Mouse (Mus musculus) WW6 (cell line): ENCODE results near the gene Pla2g1b.

Experiments used
- DNase-seq: peaks from one replicate; pipeline ENCODE4 v3.0.0-alpha.2; 2013; ENCODE audit warnings: low read depth, low spot score

Gene Pla2g1b

DNA sequence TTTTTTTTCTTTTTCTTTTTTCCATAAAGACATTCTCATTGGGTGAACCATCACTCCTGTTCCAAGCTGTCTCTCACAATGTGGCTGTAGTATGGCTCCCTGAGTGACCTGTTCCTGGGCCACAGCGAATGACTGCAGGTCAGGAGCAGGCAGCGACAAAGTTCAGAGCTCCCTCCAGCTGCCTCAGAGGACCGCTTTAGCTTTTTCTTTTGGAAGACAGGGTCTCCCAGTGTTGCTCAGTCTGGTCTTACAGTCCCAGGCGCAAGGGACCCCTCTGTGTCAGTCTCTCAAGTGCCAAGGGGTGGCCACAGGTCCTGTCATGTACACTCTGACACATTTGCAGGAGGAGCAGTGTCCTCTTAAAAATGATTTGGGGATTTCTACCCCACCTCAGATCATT is 56.5 kb downstream of the Pla2g1b start:
- DNase-seq, result no peak

DNA sequence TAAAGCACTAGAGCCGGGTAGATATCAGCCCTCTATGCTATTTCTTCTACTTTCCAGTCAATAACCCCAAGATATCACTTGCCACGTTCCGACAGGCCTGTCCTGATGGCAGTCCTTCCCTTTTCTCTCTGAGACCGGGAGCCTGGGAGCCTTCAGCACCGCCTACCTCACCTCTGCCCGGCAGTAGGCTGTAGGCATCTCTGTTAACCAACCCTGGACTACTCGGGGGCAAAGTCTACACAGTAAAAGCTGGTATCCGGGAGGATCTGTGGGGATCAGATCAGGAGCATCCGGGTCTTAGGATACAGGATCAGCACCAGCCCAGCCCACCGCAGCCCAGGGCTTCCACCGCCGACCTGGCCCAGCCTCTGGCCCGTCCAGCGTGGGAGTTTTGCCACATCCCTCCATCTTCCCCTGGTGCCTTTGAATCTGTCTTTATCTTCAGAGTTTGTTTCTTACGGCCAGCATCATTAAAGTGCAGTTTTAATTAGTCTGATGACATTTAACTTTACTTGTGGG is 57.0 kb downstream of the Pla2g1b start:
- DNase-seq, result no peak

DNA sequence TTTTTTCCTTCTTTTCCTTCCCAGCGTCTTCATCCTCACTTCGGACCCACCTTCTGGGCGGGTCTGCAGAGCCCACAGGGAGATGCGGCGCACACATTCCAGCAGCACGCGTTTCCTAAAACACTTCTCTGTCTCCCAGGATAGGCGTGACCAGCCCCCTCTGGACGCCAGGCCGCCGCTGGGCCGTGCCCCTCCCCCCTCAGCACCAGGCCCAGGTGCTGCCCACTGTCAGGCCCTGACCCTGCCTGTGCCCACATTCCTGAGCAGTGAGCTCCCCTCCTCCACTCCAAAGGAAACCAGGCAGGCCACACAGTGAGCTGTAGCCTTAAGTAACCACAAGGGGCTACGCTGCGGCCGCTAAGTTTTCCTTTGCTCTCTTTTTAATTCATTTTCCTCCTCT is 57.9 kb downstream of the Pla2g1b start:
- DNase-seq, result no peak
